Mouse (Mus musculus): Measurements from ENCODE around the gene Clec4b2. TPM values are rescaled to one million over a fixed set of nuclear protein-coding genes. Genes with fewer than 3 reads are reported as not detected.
"Not testable (repeated sequence)": the region's sequence is repeated elsewhere in the genome, so short reads cannot be mapped to it uniquely, and the experiment has no call there.

The Clec4b2 gene
- polyA plus RNA-seq (2012; rRNA removed): 0.13 TPM in 1 of 2 replicates, not detected in the other

- H3K36me3 ChIP-seq (ENCODE audit: control insufficient read depth, insufficient read depth, low read length): no peaks in the 10 kb centered on the region
- DNase-seq: no peak
- no peak for TF ChIP-seq CTCF (IDR thresholded peaks at IDR 0.05; ENCODE audit: borderline replicate concordance, control insufficient read depth, extremely low read depth, insufficient read depth, low read length, poor library complexity)
- no peak for TF ChIP-seq POLR2A (IDR thresholded peaks at IDR 0.05; ENCODE audit: control insufficient read depth, extremely low read depth, insufficient read depth, low read length, poor library complexity)
- H3K4me1 ChIP-seq (replicated peaks; ENCODE audit: control insufficient read depth, insufficient read depth, low read length): no peaks in the 10 kb centered on the region
- no peaks in the 10 kb centered on the region for H3K27me3 ChIP-seq (ENCODE audit: control insufficient read depth, insufficient read depth, low read length)
- 96% methylated on average over 4 of the region's 4 CpGs for WGBS
- H3K4me3 ChIP-seq (ENCODE audit: control insufficient read depth, insufficient read depth, low read length): no peak within 1 kb of the TSS
- no peak within 1 kb of the TSS for H3K27ac ChIP-seq (ENCODE audit: control insufficient read depth, insufficient read depth, low read length)
Observed at GRCm38 (mm10) chr6:123172593-123172992, at the start of gene Clec4b2. Clec4b2 (plus strand) TSS chr6:123172893.

- H3K36me3 ChIP-seq (ENCODE audit: control insufficient read depth, insufficient read depth, low read length): no peaks in the 10 kb centered on the region
- H3K27me3 ChIP-seq (ENCODE audit: control insufficient read depth, insufficient read depth, low read length): no peaks in the 10 kb centered on the region
- H3K4me1 ChIP-seq (replicated peaks; ENCODE audit: control insufficient read depth, insufficient read depth, low read length): no peaks in the 10 kb centered on the region
- no peak overlapping the region for H3K27ac ChIP-seq (ENCODE audit: control insufficient read depth, insufficient read depth, low read length)
- H3K4me3 ChIP-seq (ENCODE audit: control insufficient read depth, insufficient read depth, low read length): no peak overlapping the region
- no peak for DNase-seq
- TF ChIP-seq CTCF (IDR thresholded peaks at IDR 0.05; ENCODE audit: borderline replicate concordance, control insufficient read depth, extremely low read depth, insufficient read depth, low read length, poor library complexity) (no peak), POLR2A (IDR thresholded peaks at IDR 0.05; ENCODE audit: control insufficient read depth, extremely low read depth, insufficient read depth, low read length, poor library complexity) (no peak)
- WGBS: 14% methylated on average over 3 of the region's 3 CpGs
Observed at GRCm38 (mm10) chr6:123123195-123123594, 49.5 kb upstream of the Clec4b2 start.

- H3K27me3 ChIP-seq (ENCODE audit: control insufficient read depth, insufficient read depth, low read length): no peaks in the 10 kb centered on the region
- 83% methylated on average over 1 of the region's 1 CpGs for WGBS
- DNase-seq: no peak
- no peak overlapping the region for H3K27ac ChIP-seq (ENCODE audit: control insufficient read depth, insufficient read depth, low read length)
- no peaks in the 10 kb centered on the region for H3K4me1 ChIP-seq (replicated peaks; ENCODE audit: control insufficient read depth, insufficient read depth, low read length)
- no peaks in the 10 kb centered on the region for H3K36me3 ChIP-seq (ENCODE audit: control insufficient read depth, insufficient read depth, low read length)
- H3K4me3 ChIP-seq (ENCODE audit: control insufficient read depth, insufficient read depth, low read length): no peak overlapping the region
- TF ChIP-seq CTCF (IDR thresholded peaks at IDR 0.05; ENCODE audit: borderline replicate concordance, control insufficient read depth, extremely low read depth, insufficient read depth, low read length, poor library complexity) (no peak), POLR2A (IDR thresholded peaks at IDR 0.05; ENCODE audit: control insufficient read depth, extremely low read depth, insufficient read depth, low read length, poor library complexity) (no peak)
Observed at GRCm38 (mm10) chr6:123127173-123127572, 45.5 kb upstream of the Clec4b2 start.

GRCm38 (mm10) chr6:123137766-123138526, 34.7 kb upstream of the Clec4b2 start:
- H3K4me3 ChIP-seq (ENCODE audit: control insufficient read depth, insufficient read depth, low read length); H3K27ac ChIP-seq (ENCODE audit: control insufficient read depth, insufficient read depth, low read length); H3K4me1 ChIP-seq (replicated peaks; ENCODE audit: control insufficient read depth, insufficient read depth, low read length); H3K27me3 ChIP-seq (ENCODE audit: control insufficient read depth, insufficient read depth, low read length); H3K36me3 ChIP-seq (ENCODE audit: control insufficient read depth, insufficient read depth, low read length); DNase-seq: not testable (repeated sequence)
- WGBS: 83% methylated on average over 29 of the region's 29 CpGs

GRCm38 (mm10) chr6:123170106-123170505, 2.6 kb upstream of the Clec4b2 start:
- Histone ChIP-seq H3K4me3 (ENCODE audit: control insufficient read depth, insufficient read depth, low read length) (no peak overlapping the region), H3K36me3 (ENCODE audit: control insufficient read depth, insufficient read depth, low read length) (no peaks in the 10 kb centered on the region), H3K27me3 (ENCODE audit: control insufficient read depth, insufficient read depth, low read length) (no peaks in the 10 kb centered on the region), H3K4me1 (replicated peaks; ENCODE audit: control insufficient read depth, insufficient read depth, low read length) (no peaks in the 10 kb centered on the region), H3K27ac (ENCODE audit: control insufficient read depth, insufficient read depth, low read length) (no peak overlapping the region)
- no peak for DNase-seq
- TF ChIP-seq CTCF (IDR thresholded peaks at IDR 0.05; ENCODE audit: borderline replicate concordance, control insufficient read depth, extremely low read depth, insufficient read depth, low read length, poor library complexity) (no peak), POLR2A (IDR thresholded peaks at IDR 0.05; ENCODE audit: control insufficient read depth, extremely low read depth, insufficient read depth, low read length, poor library complexity) (no peak)
- WGBS: 24% methylated on average over 1 of the region's 1 CpGs

GRCm38 (mm10) chr6:123171040-123171439, 1.7 kb upstream of the Clec4b2 start:
- DNase-seq: no peak
- no peak overlapping the region for H3K27ac ChIP-seq (ENCODE audit: control insufficient read depth, insufficient read depth, low read length)
- no peaks in the 10 kb centered on the region for H3K4me1 ChIP-seq (replicated peaks; ENCODE audit: control insufficient read depth, insufficient read depth, low read length)
- no peaks in the 10 kb centered on the region for H3K27me3 ChIP-seq (ENCODE audit: control insufficient read depth, insufficient read depth, low read length)
- TF ChIP-seq POLR2A (IDR thresholded peaks at IDR 0.05; ENCODE audit: control insufficient read depth, extremely low read depth, insufficient read depth, low read length, poor library complexity) (no peak), CTCF (IDR thresholded peaks at IDR 0.05; ENCODE audit: borderline replicate concordance, control insufficient read depth, extremely low read depth, insufficient read depth, low read length, poor library complexity) (no peak)
- no peak overlapping the region for H3K4me3 ChIP-seq (ENCODE audit: control insufficient read depth, insufficient read depth, low read length)
- H3K36me3 ChIP-seq (ENCODE audit: control insufficient read depth, insufficient read depth, low read length): no peaks in the 10 kb centered on the region

GRCm38 (mm10) chr6:123175549-123175948, 2.9 kb downstream of the Clec4b2 start:
- no peaks in the 10 kb centered on the region for H3K4me1 ChIP-seq (replicated peaks; ENCODE audit: control insufficient read depth, insufficient read depth, low read length)
- H3K27ac ChIP-seq (ENCODE audit: control insufficient read depth, insufficient read depth, low read length): no peak overlapping the region
- H3K36me3 ChIP-seq (ENCODE audit: control insufficient read depth, insufficient read depth, low read length): no peaks in the 10 kb centered on the region
- H3K27me3 ChIP-seq (ENCODE audit: control insufficient read depth, insufficient read depth, low read length): no peaks in the 10 kb centered on the region
- WGBS: 91% methylated on average over 1 of the region's 1 CpGs
- no peak for DNase-seq
- no peak overlapping the region for H3K4me3 ChIP-seq (ENCODE audit: control insufficient read depth, insufficient read depth, low read length)
- no peak for TF ChIP-seq POLR2A (IDR thresholded peaks at IDR 0.05; ENCODE audit: control insufficient read depth, extremely low read depth, insufficient read depth, low read length, poor library complexity)
- TF ChIP-seq CTCF (IDR thresholded peaks at IDR 0.05; ENCODE audit: borderline replicate concordance, control insufficient read depth, extremely low read depth, insufficient read depth, low read length, poor library complexity): no peak

GRCm38 (mm10) chr6:123184862-123185261, 12.2 kb downstream of the Clec4b2 start:
- not testable (repeated sequence) for H3K4me1 ChIP-seq (replicated peaks; ENCODE audit: control insufficient read depth, insufficient read depth, low read length); DNase-seq; H3K4me3 ChIP-seq (ENCODE audit: control insufficient read depth, insufficient read depth, low read length); H3K36me3 ChIP-seq (ENCODE audit: control insufficient read depth, insufficient read depth, low read length); H3K27me3 ChIP-seq (ENCODE audit: control insufficient read depth, insufficient read depth, low read length); H3K27ac ChIP-seq (ENCODE audit: control insufficient read depth, insufficient read depth, low read length)
- WGBS: 36% methylated on average over 2 of the region's 2 CpGs

Data from thymus, adult 2 months (tissue).